Mouse (Mus musculus) neutrophil, adult 83 days (primary cell): ENCODE results near the gene Arf5. TPM values are rescaled to one million over a fixed set of nuclear protein-coding genes. Genes with fewer than 3 reads are reported as not detected.

Experiments
- total RNA-seq, 2 experiments: library from RNA; stranded (reverse); gene quantifications; one replicate each; pipeline ENCODE4 v1.2.4; 2023

Arf5 gene
- total RNA-seq: 100 to 1,000 TPM; 171 to 175 TPM

GRCm38 (mm10) chr6:28423313-28423712 lies at the start of gene Arf5:
Gene Arf5 (plus strand): TSS chr6:28423560.

GRCm38 (mm10) chr6:28397681-28398203 lies 25.6 kb upstream of the Arf5 start, which contains the start of gene Zfp800:
Gene Zfp800 (minus strand): TSS chr6:28398005.

GRCm38 (mm10) chr6:28427096-28427839 lies 3.9 kb downstream of the Arf5 start, which contains the start of gene Fscn3:
Gene Fscn3 (plus strand): TSS chr6:28427789.

GRCm38 (mm10) chr6:28428290-28428689 lies 4.9 kb downstream of the Arf5 start, which contains the start of gene Gcc1:
Gene Gcc1 (minus strand): TSS chr6:28428390.

GRCm38 (mm10) chr6:28449253-28449652 lies 25.9 kb downstream of the Arf5 start, which contains the start of gene Pax4:
Gene Pax4 (minus strand): TSS chr6:28449353.

GRCm38 (mm10) chr6:28474839-28475238 lies 51.5 kb downstream of the Arf5 start, which contains the start of gene Snd1:
Gene Snd1 (plus strand): TSS chr6:28475139.

Other genes starting within 250 kb of the Arf5 start
- gene Zfp800, start 25.6 kb upstream of the Arf5 start, total RNA-seq: 10 to 100 TPM; 25.7 to 26.6 TPM
- under 1 TPM; 0.28 to 0.35 TPM for gene Fscn3, start 4.2 kb downstream of the Arf5 start, total RNA-seq
- gene Gcc1, start 4.8 kb downstream of the Arf5 start, total RNA-seq: 10 to 100 TPM; 19.7 to 21.9 TPM
- not detected for gene Pax4, start 25.8 kb downstream of the Arf5 start, total RNA-seq
- gene Snd1, start 51.6 kb downstream of the Arf5 start, total RNA-seq: 10 to 100 TPM; 72.9 to 84.6 TPM